Mouse (Mus musculus): Measurements from ENCODE around the gene Olfr794.

Olfr794 gene

GRCm38 (mm10) chr10:129567355-129567754, at the start of gene Olfr794:
TSS of gene Olfr794 (plus strand) at chr10:129567655.
- DNase-seq (ENCODE audit: low read depth, low spot score): no peak

- DNase-seq (ENCODE audit: low read depth, low spot score): no peak
Observed at GRCm38 (mm10) chr10:129521492-129521891, 46.0 kb upstream of the Olfr794 start, which contains the start of gene Olfr791. TSS of gene Olfr791 (plus strand) at chr10:129521792.

- no peak for DNase-seq (ENCODE audit: low read depth, low spot score)
Observed at GRCm38 (mm10) chr10:129538862-129539261, 28.6 kb upstream of the Olfr794 start, which contains the start of gene Olfr792. TSS of gene Olfr792 (plus strand) at chr10:129539162.

- peak; percentile 32 for DNase-seq (ENCODE audit: low read depth, low spot score)
Observed at GRCm38 (mm10) chr10:129549354-129549753, 18.1 kb upstream of the Olfr794 start.

GRCm38 (mm10) chr10:129577066-129577465, 9.6 kb downstream of the Olfr794 start:
- no peak for DNase-seq (ENCODE audit: low read depth, low spot score)

GRCm38 (mm10) chr10:129612470-129612869, 45.0 kb downstream of the Olfr794 start, which contains the start of gene Olfr796:
TSS of gene Olfr796 (minus strand) at chr10:129612570.
- no peak for DNase-seq (ENCODE audit: low read depth, low spot score)

GRCm38 (mm10) chr10:129621724-129622123, 54.3 kb downstream of the Olfr794 start:
- peak; percentile 2 for DNase-seq (ENCODE audit: low read depth, low spot score)
